Mouse (Mus musculus) myocyte (in vitro differentiated cells): Measurements from ENCODE around the gene Negr1. TPM values are rescaled to one million over a fixed set of nuclear protein-coding genes. Genes with fewer than 3 reads are reported as not detected.

Source experiments
- H3K27me3 ChIP-seq: one replicate; pipeline ENCODE4 v1.6.1; 2011; ENCODE audit not compliant: control insufficient read depth, insufficient read depth, insufficient read length
- H3K36me3 ChIP-seq: one replicate; pipeline ENCODE4 v1.6.1; 2011; ENCODE audit not compliant: control insufficient read depth, insufficient read depth
- H3K4me2 ChIP-seq: one replicate; pipeline ENCODE4 v1.6.1; 2011; ENCODE audit warnings: low read depth, control low read depth
- H3K4me3 ChIP-seq: one replicate; pipeline ENCODE4 v1.5.1; 2011; ENCODE audit warnings: mild to moderate bottlenecking, control low read depth, moderate library complexity
- H3K79me2 ChIP-seq: one replicate; pipeline ENCODE4 v1.6.1; 2011; ENCODE audit not compliant: control insufficient read depth, insufficient read depth
- H3ac ChIP-seq: one replicate; pipeline ENCODE4 v1.6.1; 2011; ENCODE audit not compliant: control insufficient read depth, insufficient read length
- CEBPB ChIP-seq: IDR thresholded peaks from 2 replicates; pipeline ENCODE4 v1.6.1; 2011; ENCODE audit warnings: mild to moderate bottlenecking, moderate library complexity; ENCODE audit not compliant: poor library complexity, insufficient read depth, severe bottlenecking
- E2F4 ChIP-seq: IDR thresholded peaks from one replicate; pipeline ENCODE4 v1.6.1; 2011; ENCODE audit warnings: mild to moderate bottlenecking, control low read depth, moderate library complexity; ENCODE audit not compliant: insufficient read depth
- MAX ChIP-seq: IDR thresholded peaks from one replicate; pipeline ENCODE4 v1.6.1; 2011; ENCODE audit warnings: low read depth, mild to moderate bottlenecking, control low read depth
- MYOD1 ChIP-seq, 3 experiments: IDR thresholded peaks; one replicate each; pipeline ENCODE4 v1.6.1; 2011; ENCODE audit warnings: control low read depth in 2 of 3, low read depth in 2 of 3, mild to moderate bottlenecking in 2 of 3, moderate library complexity in 1 of 3; ENCODE audit not compliant: insufficient read length in 2 of 3, control insufficient read depth in 1 of 3
- MYOG ChIP-seq, 3 experiments: IDR thresholded peaks; one replicate each; pipeline ENCODE4 v1.6.1; 2011; ENCODE audit warnings: control low read depth in 2 of 3, low read depth in 2 of 3, mild to moderate bottlenecking in 2 of 3; ENCODE audit not compliant: insufficient read length in 2 of 3, control insufficient read depth in 1 of 3, insufficient read depth in 1 of 3
- POLR2A ChIP-seq: IDR thresholded peaks from one replicate; pipeline ENCODE4 v1.6.1; 2011; ENCODE audit warnings: low read depth, mild to moderate bottlenecking, control low read depth, moderate library complexity; ENCODE audit not compliant: insufficient read length
- POLR2AphosphoS2 ChIP-seq: IDR thresholded peaks from one replicate; pipeline ENCODE4 v1.6.1; 2011; ENCODE audit warnings: low read depth, control low read depth; ENCODE audit not compliant: insufficient read length
- REST ChIP-seq: IDR thresholded peaks from one replicate; pipeline ENCODE4 v1.6.1; 2011; ENCODE audit warnings: mild to moderate bottlenecking, control low read depth, moderate library complexity; ENCODE audit not compliant: insufficient read depth, insufficient read length
- SRF ChIP-seq: IDR thresholded peaks from one replicate; pipeline ENCODE4 v1.6.1; 2011; ENCODE audit warnings: low read depth; ENCODE audit not compliant: control insufficient read depth, insufficient read length
- TCF12 ChIP-seq: IDR thresholded peaks from one replicate; pipeline ENCODE4 v1.6.1; 2011; ENCODE audit warnings: mild to moderate bottlenecking, control low read depth; ENCODE audit not compliant: poor library complexity, insufficient read depth, severe bottlenecking
- TCF3 ChIP-seq: IDR thresholded peaks from one replicate; pipeline ENCODE4 v1.6.1; 2011; ENCODE audit warnings: low read depth, control low read depth; ENCODE audit not compliant: insufficient read length
- USF1 ChIP-seq: IDR thresholded peaks from one replicate; pipeline ENCODE4 v1.6.1; 2011; ENCODE audit warnings: low read depth, mild to moderate bottlenecking, control low read depth, moderate library complexity
- polyA plus RNA-seq: library from polyadenylated mRNA; unstranded; fragments of >200 nt; fragmentation: generic; extraction: Trizol; gene quantifications from one replicate; pipeline ENCODE4 v1.2.1, GENCODE M21; 2012; ENCODE audit warnings: missing spikeins

Negr1 gene
- polyA plus RNA-seq, 1 experiment: 0.01 TPM

- no peak overlapping the region for H3K4me3 ChIP-seq
- H3K79me2 ChIP-seq: no peaks in the 10 kb centered on the region
- H3K4me2 ChIP-seq: no peak overlapping the region
- TF ChIP-seq REST (no peak), USF1 (no peak), MYOD1 (IDR thresholded peaks at IDR 0.05; ENCODE audit: control insufficient read depth in 1 of 3, insufficient read length in 2 of 3, low read depth in 2 of 3) (no peak), TCF3 (no peak), MYOG (IDR thresholded peaks at IDR 0.05; ENCODE audit: control insufficient read depth in 1 of 3, insufficient read depth in 1 of 3, insufficient read length in 2 of 3, low read depth in 2 of 3) (no peak), POLR2A (no peak), E2F4 (no peak), TCF12 (no peak), POLR2AphosphoS2 (no peak), MAX (no peak), SRF (no peak), CEBPB (no peak)
- H3ac ChIP-seq: no peak overlapping the region
- H3K36me3 ChIP-seq: no peaks in the 10 kb centered on the region
- H3K27me3 ChIP-seq: no peaks in the 10 kb centered on the region
Measured at GRCm38 (mm10) chr3:157349480-157349879, 787.9 kb downstream of the Negr1 start.

- TF ChIP-seq REST (no peak), USF1 (no peak), MYOG (IDR thresholded peaks at IDR 0.05; ENCODE audit: control insufficient read depth in 1 of 3, insufficient read depth in 1 of 3, insufficient read length in 2 of 3, low read depth in 2 of 3) (no peak), MYOD1 (IDR thresholded peaks at IDR 0.05; ENCODE audit: control insufficient read depth in 1 of 3, insufficient read length in 2 of 3, low read depth in 2 of 3) (no peak), POLR2A (no peak), POLR2AphosphoS2 (no peak), TCF3 (no peak), MAX (no peak), SRF (no peak), TCF12 (no peak), E2F4 (no peak)
- no peaks in the 10 kb centered on the region for H3K79me2 ChIP-seq
- no peak overlapping the region for H3K4me3 ChIP-seq
- no peak overlapping the region for H3ac ChIP-seq
- H3K27me3 ChIP-seq: no peaks in the 10 kb centered on the region
- H3K4me2 ChIP-seq: no peak overlapping the region
- H3K36me3 ChIP-seq: no peaks in the 10 kb centered on the region
Measured at GRCm38 (mm10) chr3:157358905-157359304, 797.3 kb downstream of the Negr1 start.

- Histone ChIP-seq H3K27me3 (no peaks in the 10 kb centered on the region), H3K79me2 (no peaks in the 10 kb centered on the region), H3K36me3 (no peaks in the 10 kb centered on the region), H3ac (no peak overlapping the region), H3K4me3 (no peak overlapping the region), H3K4me2 (no peak overlapping the region)
- TF ChIP-seq MAX (no peak), CEBPB (no peak), USF1 (no peak), MYOG (IDR thresholded peaks at IDR 0.05; ENCODE audit: control insufficient read depth in 1 of 3, insufficient read depth in 1 of 3, insufficient read length in 2 of 3, low read depth in 2 of 3) (no peak), E2F4 (no peak), REST (no peak), TCF3 (no peak), POLR2A (no peak), SRF (no peak), POLR2AphosphoS2 (no peak), MYOD1 (IDR thresholded peaks at IDR 0.05; ENCODE audit: control insufficient read depth in 1 of 3, insufficient read length in 2 of 3, low read depth in 2 of 3) (no peak), TCF12 (no peak)
Measured at GRCm38 (mm10) chr3:157359840-157360239, 798.2 kb downstream of the Negr1 start.
